Mouse (Mus musculus): Measurements from ENCODE around the gene Glt8d1.

GRCm38 (mm10) chr14:31000356-31000755 lies 844 bp upstream of the Glt8d1 start:
- TF ChIP-seq POLR2A (IDR thresholded peaks at IDR 0.05; ENCODE audit: control insufficient read depth, low read depth, low read length) = no peak
- no peak for TF ChIP-seq CTCF (IDR thresholded peaks at IDR 0.05; ENCODE audit: control insufficient read depth, insufficient read depth, insufficient replicate concordance, low read depth, low read length)
